Mouse (Mus musculus): ENCODE data around the gene Higd1a. TPM values are rescaled to one million over a fixed set of nuclear protein-coding genes. Genes with fewer than 3 reads are reported as not detected.

Gene Higd1a
- polyA plus RNA-seq, 1 experiment = 439 TPM

DNA sequence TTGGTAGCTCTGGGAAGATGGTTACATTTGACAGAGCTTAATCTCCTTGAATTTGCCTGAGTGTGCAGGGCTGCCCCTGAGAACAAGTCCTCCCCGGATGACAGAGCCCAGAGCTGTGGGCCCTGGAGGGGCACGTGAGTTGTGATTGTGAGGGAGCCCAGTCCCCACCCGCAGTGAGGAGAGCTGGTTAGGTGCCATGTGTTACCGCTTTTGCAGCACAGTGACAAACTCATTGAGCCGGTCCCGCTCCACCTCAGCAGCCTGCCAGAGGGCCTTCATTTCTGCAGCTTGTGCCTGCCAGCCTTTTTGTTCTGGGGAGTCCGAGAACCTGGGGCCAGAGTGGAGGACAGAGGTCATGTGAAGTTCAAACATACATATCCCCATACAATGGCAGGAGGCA, 50.2 kb downstream of the Higd1a start:
- peaks cover 4% of the 10 kb centered on the region; the same call in 1 of the 2 replicates for H3K4me1 ChIP-seq (ENCODE audit: control insufficient read depth, insufficient read depth, insufficient read length, low read length)
- H3K27ac ChIP-seq (replicated peaks; ENCODE audit: low read depth, low read length) = no peak overlapping the region
- H3K4me3 ChIP-seq (ENCODE audit: insufficient read depth, low read depth, low read length) = no peak overlapping the region

DNA sequence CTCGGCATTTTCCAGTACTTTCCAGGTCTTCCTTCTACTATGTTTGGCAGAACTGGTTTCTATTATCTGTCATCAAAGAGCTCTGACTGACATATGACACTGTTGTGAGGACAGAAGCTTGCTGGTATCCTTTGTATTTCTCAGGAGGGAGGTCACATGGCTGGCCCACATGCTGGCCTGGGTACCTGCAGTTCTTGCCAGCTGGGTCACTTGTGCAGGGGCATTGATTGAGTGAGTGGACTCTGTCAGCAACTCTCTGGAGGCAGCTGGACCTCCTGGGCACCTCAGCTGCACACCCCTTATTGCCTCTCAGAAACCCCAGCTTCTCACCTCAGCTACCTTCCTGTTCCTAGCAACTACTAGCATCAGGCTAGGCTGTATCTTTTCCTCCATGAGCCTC, 50.6 kb downstream of the Higd1a start:
- H3K27ac ChIP-seq (replicated peaks; ENCODE audit: low read depth, low read length) = no peak overlapping the region
- peaks cover 4% of the 10 kb centered on the region; the same call in 1 of the 2 replicates for H3K4me1 ChIP-seq (ENCODE audit: control insufficient read depth, insufficient read depth, insufficient read length, low read length)
- no peak overlapping the region for H3K4me3 ChIP-seq (ENCODE audit: insufficient read depth, low read depth, low read length)

DNA sequence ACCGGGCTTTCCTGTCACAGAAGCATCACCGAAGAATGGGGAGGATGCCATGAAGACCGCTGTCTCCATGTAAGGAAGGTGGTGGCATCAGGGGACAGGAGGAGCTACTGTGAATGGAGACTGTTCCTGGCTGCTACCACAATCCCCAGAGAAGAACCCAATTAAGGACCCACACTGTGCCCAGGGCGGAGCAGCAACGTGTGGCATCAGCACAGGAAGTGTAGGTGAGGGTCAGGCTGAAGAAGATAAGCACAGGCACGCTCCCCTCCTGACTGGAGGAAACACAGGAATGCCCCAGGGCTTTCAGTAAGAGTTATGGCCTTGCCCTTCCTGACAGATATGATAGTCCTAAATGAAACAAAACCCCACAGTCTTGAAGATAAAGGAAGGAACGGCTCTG, 55.4 kb downstream of the Higd1a start:
- Histone ChIP-seq H3K4me1 (ENCODE audit: control insufficient read depth, insufficient read depth, insufficient read length, low read length) (peaks cover 4% of the 10 kb centered on the region; the same call in 1 of the 2 replicates), H3K4me3 (ENCODE audit: insufficient read depth, low read depth, low read length) (no peak overlapping the region), H3K27ac (replicated peaks; ENCODE audit: low read depth, low read length) (no peak overlapping the region)

DNA sequence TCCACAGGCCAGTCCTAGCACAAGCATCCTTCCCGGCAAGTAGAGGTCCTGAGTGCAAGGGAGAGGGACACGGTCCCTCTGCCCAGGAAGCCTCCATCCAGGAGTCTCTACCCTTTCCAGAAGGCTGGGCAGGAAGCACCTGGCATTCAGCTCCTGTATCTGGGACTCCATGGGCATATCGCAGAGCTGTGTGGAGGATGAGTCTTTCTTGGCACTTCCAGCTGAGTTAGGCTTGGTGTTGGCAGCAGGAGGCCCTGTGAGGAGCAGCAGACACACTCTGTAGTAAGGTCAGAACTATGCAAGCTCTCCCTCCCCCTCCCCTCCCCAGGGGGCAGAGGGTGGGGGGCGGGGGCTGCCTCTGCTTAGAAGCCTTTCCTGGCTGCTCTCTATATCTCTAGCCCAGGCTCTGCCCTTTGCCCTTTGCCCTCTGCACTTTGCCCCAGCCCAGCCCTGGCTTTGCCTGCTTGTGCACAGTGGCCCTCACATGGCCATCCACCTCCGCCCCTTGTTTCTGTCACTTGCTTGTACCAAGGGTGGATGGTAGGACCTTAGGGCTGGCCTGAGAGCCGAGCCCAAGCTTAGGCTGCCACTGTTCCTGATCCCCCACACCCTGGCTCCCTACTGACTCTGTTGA, 59.2 kb downstream of the Higd1a start:
- Histone ChIP-seq H3K4me3 (ENCODE audit: insufficient read depth, low read depth, low read length) (no peak overlapping the region), H3K4me1 (ENCODE audit: control insufficient read depth, insufficient read depth, insufficient read length, low read length) (no peaks in the 10 kb centered on the region), H3K27ac (replicated peaks; ENCODE audit: low read depth, low read length) (no peak overlapping the region)

Other genes starting within 250 kb of the Higd1a start
- not detected in 2 replicates for gene Lyzl4, start 216.3 kb downstream of the Higd1a start, polyA plus RNA-seq (2012; ENCODE audit: insufficient read depth, insufficient read length, missing spikeins)
- not detected in 2 replicates for gene Vipr1, start 215.6 kb downstream of the Higd1a start, polyA plus RNA-seq (2012; ENCODE audit: insufficient read depth, insufficient read length, missing spikeins)
- 2.1 and 2.8 TPM in 2 replicates for gene Sec22c, start 152.9 kb downstream of the Higd1a start, polyA plus RNA-seq (2012; ENCODE audit: insufficient read depth, insufficient read length, missing spikeins)
- 149 and 182 TPM in 2 replicates for gene Ss18l2, start 148.0 kb downstream of the Higd1a start, polyA plus RNA-seq (2012; ENCODE audit: insufficient read depth, insufficient read length, missing spikeins)
- 20.7 and 21.6 TPM in 2 replicates for gene Nktr, start 139.2 kb downstream of the Higd1a start, polyA plus RNA-seq (2012; ENCODE audit: insufficient read depth, insufficient read length, missing spikeins)
- gene Zfp651, start 99.0 kb downstream of the Higd1a start, polyA plus RNA-seq (2012; ENCODE audit: insufficient read depth, insufficient read length, missing spikeins) = 8.7 and 10.4 TPM in 2 replicates
- 1.4 and 2.2 TPM in 2 replicates for gene Klhl40, start 80.8 kb downstream of the Higd1a start, polyA plus RNA-seq (2012; ENCODE audit: insufficient read depth, insufficient read length, missing spikeins)
- 1.7 and 2.4 TPM in 2 replicates for gene Hhatl, start 65.9 kb downstream of the Higd1a start, polyA plus RNA-seq (2012; ENCODE audit: insufficient read depth, insufficient read length, missing spikeins)
- not detected in 2 replicates for gene Ccdc13, start 18.9 kb downstream of the Higd1a start, polyA plus RNA-seq (2012; ENCODE audit: insufficient read depth, insufficient read length, missing spikeins)
- gene Ackr2, start 40.0 kb upstream of the Higd1a start, polyA plus RNA-seq (2012; ENCODE audit: insufficient read depth, insufficient read length, missing spikeins) = 1.5 TPM in 1 of 2 replicates, not detected in the other
- gene Cyp8b1, start 57.9 kb upstream of the Higd1a start, polyA plus RNA-seq (2012; ENCODE audit: insufficient read depth, insufficient read length, missing spikeins) = not detected in 2 replicates
- 0.28 TPM in 1 of 2 replicates, not detected in the other for gene Fam198a, start 92.6 kb upstream of the Higd1a start, polyA plus RNA-seq (2012; ENCODE audit: insufficient read depth, insufficient read length, missing spikeins)
- 4.0 and 6.3 TPM in 2 replicates for gene Pomgnt2, start 138.7 kb upstream of the Higd1a start, polyA plus RNA-seq (2012; ENCODE audit: insufficient read depth, insufficient read length, missing spikeins)

Measured in brown adipose tissue, adult 24 weeks (tissue).